In the genomic region with DNA sequence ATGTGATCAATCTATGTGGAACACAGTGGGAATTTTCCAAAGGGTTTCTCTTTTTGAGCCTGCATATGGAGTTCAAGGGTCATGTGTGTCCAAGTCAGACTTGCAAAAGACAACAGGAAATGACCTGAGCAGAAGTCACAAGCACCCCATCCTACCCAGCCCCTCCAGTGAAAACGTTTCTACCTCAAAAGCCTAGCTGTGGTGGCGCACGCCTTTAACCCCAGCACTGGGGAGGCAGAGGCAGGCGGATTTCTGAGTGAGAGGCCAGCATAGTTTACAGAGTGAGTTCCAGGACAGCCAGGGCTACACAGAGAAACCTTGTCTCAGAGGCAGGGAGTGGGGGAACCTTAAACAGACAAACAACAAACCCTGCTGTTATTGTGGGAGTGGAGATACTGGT, we compare ENCODE assay signal across 16 mouse cellular contexts. TPM values are rescaled to one million over a fixed set of nuclear protein-coding genes. Genes with fewer than 3 reads are reported as not detected.
DNase-seq lines count a peak whose midpoint lies in the region; ATAC-seq and TF ChIP-seq lines count a peak whose summit lies in the region.
"Had no signal": no experiment of that assay in that cellular context is flagged by ENCODE, and none has a peak within 500 bp of the region (broad histone marks: within the 10 kb centered on the region; RNA-seq: fewer than 3 reads in every experiment).

No protein-coding gene starts in this region.

- H3K27me3 ChIP-seq in heart, embryonic 11.5 days (ENCODE audit: control insufficient read depth, insufficient read depth, low read length), result peaks cover 6% of the 10 kb centered on the region; the same call in 1 of the 2 replicates
- peaks cover 10% of the 10 kb centered on the region for H3K27me3 ChIP-seq in limb, embryonic 14.5 days (ENCODE audit: control insufficient read depth, insufficient read depth, low read length)
- H3K27me3 ChIP-seq in limb, embryonic 10.5 days (ENCODE audit: low read depth, poor library complexity, severe bottlenecking), result peaks cover 59% of the 10 kb centered on the region
- H3K27me3 ChIP-seq in myocyte (ENCODE audit: control insufficient read depth, insufficient read depth, insufficient read length), result no peaks in the 10 kb centered on the region

- intact Hi-C loops in heart, postnatal 10 days (cut with DNase I), result no loop called here

- no peak overlapping the region for H3K4me3 ChIP-seq in heart, embryonic 11.5 days (ENCODE audit: low read depth, low read length)
- H3K4me3 ChIP-seq in limb, embryonic 14.5 days (replicated peaks; ENCODE audit: low read length), result 0 out of 2 replicates have a peak overlapping the region, but pooled peaks have one; percentile 23
- H3K4me3 ChIP-seq in limb, embryonic 10.5 days, result no peak overlapping the region
- 0 out of 2 replicates have a peak overlapping the region, but pooled peaks have one; percentile 47 for H3K4me3 ChIP-seq in brown adipose tissue, adult 24 weeks (ENCODE audit: insufficient read depth, low read depth, low read length)
- H3K4me3 ChIP-seq in myocyte, result peak overlapping the region; percentile 7

- no peak for TF ChIP-seq POLR2A in limb, embryonic 14.5 days (IDR thresholded peaks at IDR 0.05; ENCODE audit: borderline replicate concordance, extremely low read depth, insufficient read depth, insufficient read length)
- TF ChIP-seq POLR2A in myocyte (IDR thresholded peaks at IDR 0.05; ENCODE audit: insufficient read length, low read depth), result no peak

- no peak overlapping the region for H3K9ac ChIP-seq in heart, embryonic 11.5 days (ENCODE audit: low read depth, low read length)
- H3K9ac ChIP-seq in limb, embryonic 14.5 days (ENCODE audit: low read depth, low read length, severe bottlenecking), result no peak overlapping the region
- H3K9ac ChIP-seq: midbrain, embryonic 13.5 days had no signal

- no peaks in the 10 kb centered on the region for H3K4me1 ChIP-seq in heart, embryonic 11.5 days (ENCODE audit: control insufficient read depth, insufficient read depth, low read length)
- peaks cover 7% of the 10 kb centered on the region for H3K4me1 ChIP-seq in limb, embryonic 14.5 days (ENCODE audit: control insufficient read depth, insufficient read depth, low read length)
- H3K4me1 ChIP-seq in limb, embryonic 10.5 days, result peaks cover 23% of the 10 kb centered on the region; the same call in 1 of the 2 replicates
- peaks cover 4% of the 10 kb centered on the region; the same call in 1 of the 2 replicates for H3K4me1 ChIP-seq in brown adipose tissue, adult 24 weeks (ENCODE audit: control insufficient read depth, insufficient read depth, insufficient read length, low read length)

- H3K79me2 ChIP-seq in myocyte (ENCODE audit: control insufficient read depth, insufficient read depth), result no peaks in the 10 kb centered on the region

- H3K36me3 ChIP-seq in heart, embryonic 11.5 days (ENCODE audit: control insufficient read depth, insufficient read depth, low read length), result no peaks in the 10 kb centered on the region
- H3K36me3 ChIP-seq in limb, embryonic 14.5 days (ENCODE audit: control insufficient read depth, insufficient read depth, low read length), result no peaks in the 10 kb centered on the region
- H3K36me3 ChIP-seq in limb, embryonic 10.5 days, result no peaks in the 10 kb centered on the region
- no peaks in the 10 kb centered on the region for H3K36me3 ChIP-seq in myocyte (ENCODE audit: control insufficient read depth, insufficient read depth)
- H3K36me3 ChIP-seq: hindbrain, embryonic 13.5 days; midbrain, embryonic 13.5 days had no signal

- no peak for ATAC-seq in heart, embryonic 11.5 days (replicated peaks; ENCODE audit: insufficient number of reproducible peaks, low FRiP score, low TSS enrichment)
- ATAC-seq in limb, embryonic 14.5 days (ENCODE audit: low FRiP score, low read depth), result no peak
- ATAC-seq: activated CD4-positive, CD25-positive, alpha-beta regulatory T cell, adult 4 months; forebrain, embryonic 14.5 days; midbrain, embryonic 13.5 days; Patski had no signal

- H3K4me2 ChIP-seq in heart, embryonic 11.5 days, result peak overlapping the region; percentile 68; the same call in 1 of the 2 replicates
- no peak overlapping the region for H3K4me2 ChIP-seq in limb, embryonic 14.5 days (replicated peaks; ENCODE audit: low read depth, low read length, severe bottlenecking)
- no peak overlapping the region for H3K4me2 ChIP-seq in myocyte (ENCODE audit: low read depth)

- WGBS in heart, embryonic 11.5 days (ENCODE audit: insufficient replicate concordance), result 60% methylated on average over 4 of the region's 4 CpGs
- WGBS in limb, embryonic 14.5 days, result 71% methylated on average over 4 of the region's 4 CpGs
- 73% methylated on average over 4 of the region's 4 CpGs for WGBS in limb, embryonic 10.5 days

- DNase-seq in heart, postnatal 10 days, result no peak
- DNase-seq in limb, embryonic 14.5 days (ENCODE audit: low spot score), result no peak
- DNase-seq in limb, embryonic 10.5 days (ENCODE audit: low spot score), result no peak
- no peak for DNase-seq in adrenal gland, postnatal 14 days
- DNase-seq: cerebellum, adult 9-10 months; lung, embryonic 14.5 days; right cerebral cortex, postnatal 4 days had no signal

- no peak overlapping the region for H3ac ChIP-seq in myocyte (ENCODE audit: control insufficient read depth, insufficient read length)

- H3K9me3 ChIP-seq in heart, embryonic 11.5 days (replicated peaks; ENCODE audit: control insufficient read depth, low read length), result no peaks in the 10 kb centered on the region
- H3K9me3 ChIP-seq in limb, embryonic 14.5 days (ENCODE audit: control insufficient read depth, low read length), result no peaks in the 10 kb centered on the region
- H3K9me3 ChIP-seq in limb, embryonic 10.5 days (replicated peaks), result no peaks in the 10 kb centered on the region
- H3K9me3 ChIP-seq: hindbrain, embryonic 13.5 days; midbrain, embryonic 13.5 days had no signal

- H3K27ac ChIP-seq in heart, embryonic 11.5 days (ENCODE audit: low read depth, low read length), result no peak overlapping the region
- H3K27ac ChIP-seq in limb, embryonic 14.5 days (replicated peaks; ENCODE audit: low read depth, low read length), result no peak overlapping the region
- H3K27ac ChIP-seq in limb, embryonic 10.5 days, result no peak overlapping the region
- H3K27ac ChIP-seq in brown adipose tissue, adult 24 weeks (replicated peaks; ENCODE audit: low read depth, low read length), result no peak overlapping the region
- H3K27ac ChIP-seq: hindbrain, embryonic 13.5 days; left cerebral cortex, adult 2 months; midbrain, embryonic 13.5 days had no signal

TF ChIP-seq in myocyte, 11 proteins besides CTCF, POLR2A, EP300 and RAD21:
- TF ChIP-seq MYOG (IDR thresholded peaks at IDR 0.05; ENCODE audit: control insufficient read depth in 1 of 3, insufficient read depth in 1 of 3, insufficient read length in 2 of 3, low read depth in 2 of 3) (no peak), E2F4 (IDR thresholded peaks at IDR 0.05; ENCODE audit: insufficient read depth) (no peak), TCF12 (IDR thresholded peaks at IDR 0.05; ENCODE audit: insufficient read depth, poor library complexity, severe bottlenecking) (no peak), REST (IDR thresholded peaks at IDR 0.05; ENCODE audit: insufficient read depth, insufficient read length) (no peak), TCF3 (IDR thresholded peaks at IDR 0.05; ENCODE audit: insufficient read length, low read depth) (no peak), SRF (IDR thresholded peaks at IDR 0.05; ENCODE audit: control insufficient read depth, insufficient read length, low read depth) (no peak), USF1 (IDR thresholded peaks at IDR 0.05; ENCODE audit: low read depth) (no peak), POLR2AphosphoS2 (IDR thresholded peaks at IDR 0.05; ENCODE audit: insufficient read length, low read depth) (no peak), MYOD1 (IDR thresholded peaks at IDR 0.05; ENCODE audit: control insufficient read depth in 1 of 3, insufficient read length in 2 of 3, low read depth in 2 of 3) (no peak), MAX (IDR thresholded peaks at IDR 0.05; ENCODE audit: low read depth) (no peak), CEBPB (IDR thresholded peaks at IDR 0.05; ENCODE audit: insufficient read depth, poor library complexity, severe bottlenecking) (no peak)

RNA-seq across cellular contexts. Expression of a gene that starts 49.1 kb away (rescaled TPM):
- 1,114 and 1,293 TPM in 2 replicates for polyA plus RNA-seq in heart, embryonic 11.5 days (2014; fragmentation: Nextera tagmentation; extraction: Ambion mirVana)
- total RNA-seq in heart, postnatal 10 days (2021), result 100 to 1,000 TPM; 721 to 814 TPM
- 816 and 883 TPM in 2 replicates for polyA plus RNA-seq in limb, embryonic 14.5 days (2012; rRNA removed)
- polyA plus RNA-seq in limb, embryonic 14.5 days (2014; fragmentation: Nextera tagmentation; extraction: Ambion mirVana), result 1,312 and 1,461 TPM in 2 replicates
- polyA plus RNA-seq in limb, embryonic 10.5 days (2016; fragmentation: Nextera tagmentation; extraction: Ambion mirVana), result 1,833 and 2,064 TPM in 2 replicates
- 379 and 394 TPM in 2 replicates for polyA plus RNA-seq in brown adipose tissue, adult 24 weeks (2012; ENCODE audit: insufficient read depth, insufficient read length, missing spikeins)
- 289 TPM for polyA plus RNA-seq in myocyte (2012; fragmentation: generic; extraction: Trizol)
- 904 and 935 TPM in 2 replicates for total RNA-seq in adrenal gland, postnatal 14 days (2021)

RNA-seq across cellular contexts. Expression of a gene that starts 50.2 kb away (rescaled TPM):
- 22.7 and 24.1 TPM in 2 replicates for polyA plus RNA-seq in heart, embryonic 11.5 days (2014; fragmentation: Nextera tagmentation; extraction: Ambion mirVana)
- 10 to 100 TPM in 1 of 2 experiments, 1 to 10 TPM in 1; 9.9 to 12.9 TPM for total RNA-seq in heart, postnatal 10 days (2021)
- 14.4 and 15.2 TPM in 2 replicates for polyA plus RNA-seq in limb, embryonic 14.5 days (2012; rRNA removed)
- polyA plus RNA-seq in limb, embryonic 14.5 days (2014; fragmentation: Nextera tagmentation; extraction: Ambion mirVana), result 23.5 and 24.0 TPM in 2 replicates
- polyA plus RNA-seq in limb, embryonic 10.5 days (2016; fragmentation: Nextera tagmentation; extraction: Ambion mirVana), result 27.6 and 30.9 TPM in 2 replicates
- polyA plus RNA-seq in brown adipose tissue, adult 24 weeks (2012; ENCODE audit: insufficient read depth, insufficient read length, missing spikeins), result 16.1 and 25.2 TPM in 2 replicates
- polyA plus RNA-seq in myocyte (2012; fragmentation: generic; extraction: Trizol), result 5.2 TPM
- total RNA-seq in adrenal gland, postnatal 14 days (2021), result 18.6 and 19.3 TPM in 2 replicates

Comparison
In these comparisons a context has a peak if more than half of its experiments do, and no peak if none do; other contexts are left out.
1. H3K4me3 ChIP-seq: peak in limb, embryonic 14.5 days (single experiment), brown adipose tissue, adult 24 weeks (single experiment) and myocyte (single experiment); none in heart, embryonic 11.5 days (single experiment) and limb, embryonic 10.5 days (single experiment).